Comparison of ENCODE assay signal across 19 mouse cellular contexts in the genomic region with DNA sequence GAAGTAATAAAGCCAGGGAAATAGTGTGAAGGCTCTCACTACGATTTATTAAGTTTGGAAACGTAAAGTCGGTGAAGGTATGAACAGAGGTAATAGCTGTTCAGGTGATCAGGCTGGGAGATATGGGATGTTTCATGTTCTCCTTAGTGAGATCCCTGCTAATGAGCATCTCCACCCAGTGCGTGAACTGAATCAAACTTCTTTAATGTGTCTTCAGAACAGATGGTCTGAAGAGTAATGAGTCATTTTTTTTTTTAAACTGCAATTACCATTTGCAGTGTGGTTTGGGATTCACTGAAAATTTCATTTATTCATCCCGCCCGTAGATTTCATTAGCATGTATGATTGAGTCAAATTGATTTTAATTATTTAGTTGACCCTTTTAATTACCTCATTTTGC.
DNase-seq lines count a peak whose midpoint lies in the region; ATAC-seq and TF ChIP-seq lines count a peak whose summit lies in the region.
"Had no signal": no experiment of that assay in that cellular context is flagged by ENCODE, and none has a peak within 500 bp of the region (broad histone marks: within the 10 kb centered on the region; RNA-seq: fewer than 3 reads in every experiment).

No protein-coding gene starts in this region.

- H3K4me2 ChIP-seq in forebrain, embryonic 14.5 days (ENCODE audit: low read length), result no peak overlapping the region
- H3K4me2 ChIP-seq in hindbrain, embryonic 15.5 days, result no peak overlapping the region
- no peak overlapping the region for H3K4me2 ChIP-seq in hindbrain, embryonic 12.5 days (replicated peaks)
- H3K4me2 ChIP-seq in midbrain, postnatal 0 days (ENCODE audit: low read depth, low read length, poor library complexity, severe bottlenecking), result no peak overlapping the region
- no peak overlapping the region for H3K4me2 ChIP-seq in midbrain, embryonic 11.5 days
- H3K4me2 ChIP-seq: embryonic facial prominence, embryonic 12.5 days; heart, embryonic 12.5 days had no signal

- ATAC-seq in forebrain, embryonic 14.5 days, result peak; percentile 50; the same call in 1 of the 2 replicates
- ATAC-seq in hindbrain, embryonic 15.5 days (ENCODE audit: low FRiP score, low read depth), result 0 out of 2 replicates have a peak, but pooled peaks have one; percentile 68
- no peak for ATAC-seq in hindbrain, embryonic 12.5 days (ENCODE audit: low FRiP score)
- ATAC-seq in midbrain, postnatal 0 days (ENCODE audit: low FRiP score), result no peak
- no peak for ATAC-seq in midbrain, embryonic 11.5 days (ENCODE audit: low FRiP score)
- ATAC-seq: activated CD4-positive, CD25-positive, alpha-beta regulatory T cell, adult 4 months; inflammation-experienced regulatory T-cells, adult 6 months; intestine, postnatal 0 days; Patski had no signal

- no peak overlapping the region for H3K9ac ChIP-seq in forebrain, embryonic 14.5 days (ENCODE audit: low read length)
- H3K9ac ChIP-seq in hindbrain, embryonic 15.5 days, result no peak overlapping the region
- H3K9ac ChIP-seq in hindbrain, embryonic 12.5 days, result no peak overlapping the region
- H3K9ac ChIP-seq in midbrain, postnatal 0 days (replicated peaks; ENCODE audit: low read length, poor library complexity, severe bottlenecking), result no peak overlapping the region
- H3K9ac ChIP-seq in midbrain, embryonic 11.5 days (ENCODE audit: low read length), result no peak overlapping the region
- H3K9ac ChIP-seq: embryonic facial prominence, embryonic 12.5 days; heart, embryonic 12.5 days had no signal

- WGBS in forebrain, embryonic 14.5 days, result 66% methylated on average over 6 of the region's 6 CpGs
- WGBS in forebrain, embryonic 10.5 days, result 94% methylated on average over 6 of the region's 6 CpGs
- 79% methylated on average over 6 of the region's 6 CpGs for WGBS in hindbrain, embryonic 15.5 days
- WGBS in hindbrain, embryonic 12.5 days, result 88% methylated on average over 6 of the region's 6 CpGs
- WGBS in midbrain, postnatal 0 days, result 79% methylated on average over 6 of the region's 6 CpGs
- WGBS in midbrain, embryonic 11.5 days, result 91% methylated on average over 6 of the region's 6 CpGs

- no peaks in the 10 kb centered on the region for H3K4me1 ChIP-seq in forebrain, embryonic 14.5 days (ENCODE audit: control insufficient read depth, insufficient read depth, low read length)
- H3K4me1 ChIP-seq in forebrain, embryonic 10.5 days, result 0 out of 2 replicates have a peak, but pooled peaks cover 5% of the 10 kb centered on the region
- H3K4me1 ChIP-seq in hindbrain, embryonic 15.5 days (replicated peaks), result 0 out of 2 replicates have a peak, but pooled peaks cover 3% of the 10 kb centered on the region
- H3K4me1 ChIP-seq in hindbrain, embryonic 12.5 days, result no peaks in the 10 kb centered on the region
- no peaks in the 10 kb centered on the region for H3K4me1 ChIP-seq in midbrain, postnatal 0 days (ENCODE audit: insufficient read depth, low read length)
- no peaks in the 10 kb centered on the region for H3K4me1 ChIP-seq in midbrain, embryonic 11.5 days (ENCODE audit: control insufficient read depth, insufficient read depth, low read length)
- H3K4me1 ChIP-seq: embryonic facial prominence, embryonic 12.5 days had no signal

- H3K27me3 ChIP-seq in forebrain, embryonic 14.5 days (replicated peaks; ENCODE audit: control insufficient read depth, insufficient read depth, low read length), result no peaks in the 10 kb centered on the region
- no peaks in the 10 kb centered on the region for H3K27me3 ChIP-seq in forebrain, embryonic 10.5 days (ENCODE audit: poor library complexity, severe bottlenecking)
- no peaks in the 10 kb centered on the region for H3K27me3 ChIP-seq in hindbrain, embryonic 15.5 days
- H3K27me3 ChIP-seq in hindbrain, embryonic 12.5 days, result no peaks in the 10 kb centered on the region
- no peaks in the 10 kb centered on the region for H3K27me3 ChIP-seq in midbrain, postnatal 0 days (ENCODE audit: insufficient read depth, low read length)
- no peaks in the 10 kb centered on the region for H3K27me3 ChIP-seq in midbrain, embryonic 11.5 days (ENCODE audit: control insufficient read depth, insufficient read depth, low read length)
- H3K27me3 ChIP-seq: embryonic facial prominence, embryonic 12.5 days; heart, embryonic 12.5 days had no signal

- no peak overlapping the region for H3K4me3 ChIP-seq in forebrain, embryonic 14.5 days (ENCODE audit: low read depth, low read length)
- no peak overlapping the region for H3K4me3 ChIP-seq in forebrain, embryonic 10.5 days
- no peak overlapping the region for H3K4me3 ChIP-seq in hindbrain, embryonic 15.5 days
- no peak overlapping the region for H3K4me3 ChIP-seq in hindbrain, embryonic 12.5 days
- H3K4me3 ChIP-seq in midbrain, postnatal 0 days (ENCODE audit: low read depth, low read length), result no peak overlapping the region
- no peak overlapping the region for H3K4me3 ChIP-seq in midbrain, embryonic 11.5 days (ENCODE audit: low read depth, low read length)
- H3K4me3 ChIP-seq: embryonic facial prominence, embryonic 12.5 days; heart, adult 2 months; heart, embryonic 12.5 days had no signal

- DNase-seq in forebrain, embryonic 14.5 days (ENCODE audit: low spot score), result peak; percentile 54
- no peak for DNase-seq in forebrain, embryonic 10.5 days (ENCODE audit: extremely low spot score, low spot score)
- DNase-seq in midbrain, postnatal 0 days (ENCODE audit: low spot score), result peak; percentile 9
- DNase-seq in midbrain, embryonic 11.5 days (ENCODE audit: low spot score, missing footprints), result no peak
- DNase-seq in cerebellum, adult 9-11 months, result no peak
- DNase-seq: adrenal gland, postnatal 14 days; cerebellum, adult 2 months; cerebellum, postnatal 25 days; gastrocnemius, postnatal 14 days; heart, adult 2 months; kidney, adult 8-10 months had no signal

- no peaks in the 10 kb centered on the region for H3K36me3 ChIP-seq in forebrain, embryonic 14.5 days (ENCODE audit: control insufficient read depth, insufficient read depth, low read length)
- no peaks in the 10 kb centered on the region for H3K36me3 ChIP-seq in forebrain, embryonic 10.5 days (replicated peaks)
- no peaks in the 10 kb centered on the region for H3K36me3 ChIP-seq in hindbrain, embryonic 15.5 days
- H3K36me3 ChIP-seq in hindbrain, embryonic 12.5 days, result no peaks in the 10 kb centered on the region
- no peaks in the 10 kb centered on the region for H3K36me3 ChIP-seq in midbrain, postnatal 0 days (ENCODE audit: insufficient read depth, low read length)
- no peaks in the 10 kb centered on the region for H3K36me3 ChIP-seq in midbrain, embryonic 11.5 days (ENCODE audit: control insufficient read depth, insufficient read depth, low read length)
- H3K36me3 ChIP-seq: embryonic facial prominence, embryonic 12.5 days; heart, embryonic 12.5 days had no signal

- H3K27ac ChIP-seq in forebrain, embryonic 14.5 days (ENCODE audit: low read depth, low read length), result no peak overlapping the region
- no peak overlapping the region for H3K27ac ChIP-seq in forebrain, embryonic 10.5 days
- no peak overlapping the region for H3K27ac ChIP-seq in hindbrain, embryonic 15.5 days (replicated peaks)
- H3K27ac ChIP-seq in hindbrain, embryonic 12.5 days, result no peak overlapping the region
- no peak overlapping the region for H3K27ac ChIP-seq in midbrain, postnatal 0 days (ENCODE audit: low read depth, low read length)
- no peak overlapping the region for H3K27ac ChIP-seq in midbrain, embryonic 11.5 days (ENCODE audit: low read depth, low read length)
- H3K27ac ChIP-seq: embryonic facial prominence, embryonic 12.5 days; heart, adult 2 months had no signal

- no peak for TF ChIP-seq CTCF in midbrain, postnatal 0 days (IDR thresholded peaks at IDR 0.05)

- no peaks in the 10 kb centered on the region for H3K9me3 ChIP-seq in forebrain, embryonic 14.5 days (replicated peaks; ENCODE audit: control insufficient read depth, low read length)
- no peaks in the 10 kb centered on the region for H3K9me3 ChIP-seq in forebrain, embryonic 10.5 days
- no peaks in the 10 kb centered on the region for H3K9me3 ChIP-seq in hindbrain, embryonic 15.5 days
- no peaks in the 10 kb centered on the region for H3K9me3 ChIP-seq in hindbrain, embryonic 12.5 days (replicated peaks)
- H3K9me3 ChIP-seq in midbrain, postnatal 0 days (ENCODE audit: low read length), result no peaks in the 10 kb centered on the region
- H3K9me3 ChIP-seq in midbrain, embryonic 11.5 days (ENCODE audit: control insufficient read depth, low read length), result no peaks in the 10 kb centered on the region
- H3K9me3 ChIP-seq: embryonic facial prominence, embryonic 12.5 days; heart, embryonic 12.5 days had no signal

Comparison
In these comparisons a context has a peak if more than half of its experiments do, and no peak if none do; other contexts are left out.
1. ATAC-seq: peak in forebrain, embryonic 14.5 days (single experiment) and hindbrain, embryonic 15.5 days (single experiment); none in hindbrain, embryonic 12.5 days (single experiment), midbrain, postnatal 0 days (single experiment) and midbrain, embryonic 11.5 days (single experiment).
2. DNase-seq: peak in forebrain, embryonic 14.5 days (single experiment) and midbrain, postnatal 0 days (single experiment); none in forebrain, embryonic 10.5 days (single experiment), midbrain, embryonic 11.5 days (single experiment) and cerebellum, adult 9-11 months (single experiment).